Mouse (Mus musculus): Measurements from ENCODE around the gene Ctnnd2.

- TF ChIP-seq CTCF (IDR thresholded peaks at IDR 0.05; ENCODE audit: insufficient read depth, low read length): no peak
- TF ChIP-seq POLR2A (IDR thresholded peaks at IDR 0.05; ENCODE audit: borderline replicate concordance, extremely low read depth, low read depth, low read length): no peak
These were observed 485.2 kb downstream of the Ctnnd2 start for GRCm38 (mm10) chr15:30657588-30657987.

Data from lung, adult 2 months (tissue).